Mouse (Mus musculus) testis, adult 2 months (tissue): ENCODE measurements around the gene Trim33.

Source experiments
- CTCF ChIP-seq: fragments of 200-500 bp; IDR thresholded peaks from 2 replicates; pipeline ENCODE4 v1.5.1; 2012; ENCODE audit warnings: low read depth, mild to moderate bottlenecking, inconsistent platforms, low read length, moderate library complexity; ENCODE audit not compliant: control insufficient read depth, insufficient read depth, insufficient replicate concordance
- POLR2A ChIP-seq: fragments of 200-500 bp; IDR thresholded peaks from 2 replicates; pipeline ENCODE4 v1.6.1; 2012; ENCODE audit warnings: low read depth, mild to moderate bottlenecking, inconsistent platforms, low read length, moderate library complexity; ENCODE audit not compliant: control insufficient read depth

- TF ChIP-seq CTCF, result no peak
- TF ChIP-seq POLR2A, result no peak
Observed at GRCm38 (mm10) chr3:103361150-103361549, 82.1 kb downstream of the Trim33 start.
